Comparison of ENCODE assay signal across 19 mouse cellular contexts in the genomic region with DNA sequence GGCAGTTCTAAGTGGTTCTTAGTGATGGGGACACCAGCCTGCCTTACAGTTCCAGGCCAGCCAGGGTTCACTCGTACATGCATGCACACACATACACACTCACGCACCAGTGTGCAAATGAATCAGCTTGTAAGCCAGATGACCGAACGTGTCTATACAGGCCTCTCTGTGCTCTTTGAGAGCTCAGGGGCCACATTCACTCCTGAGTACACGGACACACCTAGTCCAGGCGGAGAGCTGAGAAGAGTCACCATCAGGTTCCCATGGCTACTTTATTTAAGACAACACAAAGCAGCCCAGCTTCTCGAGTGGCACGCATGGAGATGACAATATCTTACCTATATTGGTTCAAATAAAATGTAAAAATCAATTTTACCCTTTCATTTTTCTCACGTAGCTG. TPM values are rescaled to one million over a fixed set of nuclear protein-coding genes. Genes with fewer than 3 reads are reported as not detected.
"Had no signal": no experiment of that assay in that cellular context is flagged by ENCODE, and none has a peak within 500 bp of the region (broad histone marks: within the 10 kb centered on the region; RNA-seq: fewer than 3 reads in every experiment).

No protein-coding gene starts in this region.

- H3K27me3 ChIP-seq: limb, embryonic 13.5 days; liver, embryonic 12.5 days; liver, embryonic 15.5 days; megakaryocyte, embryonic 14.5 days; midbrain, embryonic 13.5 days had no signal

- ATAC-seq: inflammation-experienced regulatory T-cells, adult 6 months; intestine, embryonic 16.5 days; liver, embryonic 12.5 days; midbrain, embryonic 13.5 days had no signal

- H3K4me2 ChIP-seq: limb, embryonic 13.5 days; liver, embryonic 12.5 days; liver, embryonic 15.5 days; midbrain, embryonic 13.5 days had no signal

- H3K4me3 ChIP-seq: layer of hippocampus, adult 2 months; limb, embryonic 10.5 days; limb, embryonic 13.5 days; liver, embryonic 12.5 days; liver, embryonic 15.5 days; megakaryocyte, embryonic 14.5 days; midbrain, embryonic 10.5 days; midbrain, embryonic 13.5 days had no signal

- H3K9me3 ChIP-seq: limb, embryonic 10.5 days; limb, embryonic 13.5 days; liver, embryonic 12.5 days; liver, embryonic 15.5 days; megakaryocyte, embryonic 14.5 days; midbrain, embryonic 10.5 days; midbrain, embryonic 13.5 days had no signal

- H3K27ac ChIP-seq: kidney, postnatal 0 days; layer of hippocampus, adult 2 months; limb, embryonic 10.5 days; limb, embryonic 13.5 days; liver, embryonic 12.5 days; liver, embryonic 15.5 days; midbrain, embryonic 10.5 days; midbrain, embryonic 13.5 days had no signal

- DNase-seq: kidney, adult 18-20 months; layer of hippocampus, adult 9-11 months; liver; thymus, adult 2 months; thymus, postnatal 25 days had no signal

- H3K9ac ChIP-seq: limb, embryonic 13.5 days; liver, embryonic 12.5 days; liver, embryonic 15.5 days; midbrain, embryonic 13.5 days had no signal

RNA-seq across cellular contexts. Expression of gene Cep295nl, which starts 55.9 kb away (rescaled TPM):
- polyA plus RNA-seq: large intestine, adult 2 months; liver, embryonic 15.5 days; small intestine, adult 2 months; spleen, adult 2 months had no signal
